Mouse (Mus musculus): ENCODE results near the gene Rimbp2. TPM values are rescaled to one million over a fixed set of nuclear protein-coding genes. Genes with fewer than 3 reads are reported as not detected.

Rimbp2 gene
- total and polyA plus RNA-seq, 3 experiments = 2.0 to 7.9 (median 3.8) TPM

DNA sequence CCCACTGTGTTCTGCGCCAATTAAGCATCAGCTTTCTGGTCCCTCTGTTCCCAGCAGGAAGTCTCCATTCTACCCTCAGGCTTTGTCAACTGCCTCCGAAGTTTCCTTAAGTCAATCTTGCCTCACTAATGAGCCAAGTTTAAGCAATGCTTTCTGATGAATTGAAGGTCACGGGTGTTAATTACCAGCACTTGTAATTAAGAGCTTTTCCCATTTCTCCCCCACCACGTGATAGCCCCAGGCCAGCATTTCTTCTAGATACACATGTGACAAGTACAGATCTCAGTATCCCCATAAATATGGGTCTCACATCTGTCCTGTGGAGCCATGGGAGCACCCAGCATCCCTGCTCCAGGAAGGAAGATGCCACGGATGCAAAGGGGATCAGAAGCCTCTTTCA, 20.5 kb downstream of the Rimbp2 start:
- DNase-seq = no peak

DNA sequence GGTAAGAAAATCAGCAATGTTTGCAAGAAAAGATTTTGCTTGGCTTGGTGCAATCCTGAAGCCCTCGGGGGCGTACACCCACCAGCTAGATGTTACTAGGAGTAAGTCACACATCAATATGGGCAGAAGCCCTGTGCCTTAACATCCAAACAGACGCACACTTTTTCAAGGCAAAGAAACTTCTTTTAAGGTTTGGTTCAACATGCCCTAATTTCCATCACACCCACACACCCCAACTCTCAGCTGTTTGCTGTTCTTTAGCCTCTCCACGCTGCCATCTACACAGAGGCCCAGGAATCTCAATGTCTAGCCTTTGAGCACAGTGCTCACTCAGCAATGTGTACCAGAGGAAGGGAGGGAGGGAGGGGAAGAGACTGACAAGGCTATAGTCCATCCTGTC, 28.2 kb downstream of the Rimbp2 start:
- DNase-seq = no peak

DNA sequence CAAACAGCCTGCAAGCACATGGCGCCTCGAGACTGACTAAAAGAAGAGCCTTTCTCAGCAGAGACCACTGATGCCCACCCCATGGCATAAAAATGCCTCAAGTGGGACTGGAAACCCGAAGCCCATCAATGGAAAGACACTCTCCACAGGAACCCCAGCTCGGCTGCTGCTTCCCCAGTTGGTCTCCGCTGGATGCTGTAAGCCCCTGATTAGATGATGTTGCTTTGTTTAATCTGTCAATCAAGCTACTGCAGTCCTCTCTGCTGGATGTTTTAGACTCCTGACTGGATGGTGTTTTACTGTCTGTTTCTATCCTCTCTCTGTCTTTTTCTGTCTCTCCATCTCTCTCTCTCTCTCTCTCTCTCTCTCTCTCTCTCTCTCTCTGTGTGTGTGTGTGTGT, 33.2 kb downstream of the Rimbp2 start:
- DNase-seq = no peak

DNA sequence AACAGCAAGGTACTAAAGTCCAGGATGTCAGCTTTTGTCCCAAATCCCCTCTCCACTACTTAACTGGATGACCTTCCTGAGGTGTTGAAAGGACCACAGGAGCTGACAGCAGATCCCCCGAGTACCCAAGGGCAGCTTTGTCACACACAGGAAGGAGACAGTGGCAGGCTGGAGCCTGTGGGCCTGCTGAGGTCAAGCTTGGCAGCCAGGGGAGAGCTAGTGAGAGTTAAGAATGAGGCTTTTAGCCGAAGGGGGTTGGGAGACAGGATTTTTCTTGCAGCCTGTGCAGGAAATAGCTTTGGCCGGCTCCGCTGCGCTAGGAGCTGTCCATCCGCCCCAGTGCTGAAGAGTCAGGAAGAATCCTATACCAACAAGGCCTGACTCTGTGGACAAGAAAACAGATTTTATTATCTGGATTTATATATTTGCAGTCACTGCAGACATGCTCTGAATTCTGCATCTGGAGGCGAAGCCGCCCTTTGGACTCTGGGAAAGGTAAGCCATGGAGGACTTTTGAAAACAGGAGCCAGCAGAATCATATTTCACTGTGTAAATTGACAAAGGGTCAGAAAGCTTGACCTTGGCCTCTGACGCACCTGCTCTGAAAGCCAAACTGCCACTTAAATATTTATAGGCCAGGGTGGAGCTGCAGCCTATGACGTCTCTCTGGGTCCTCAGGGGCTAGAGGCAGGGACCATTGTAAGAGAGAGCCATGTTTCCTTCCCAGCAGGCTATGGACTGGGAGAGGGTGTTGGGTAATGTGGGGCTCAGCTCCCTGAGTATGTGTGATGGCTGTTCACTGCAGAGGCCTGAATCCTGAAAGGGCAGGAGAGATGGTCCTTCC, 35.9 kb downstream of the Rimbp2 start:
- peak; percentile 52 for DNase-seq

DNA sequence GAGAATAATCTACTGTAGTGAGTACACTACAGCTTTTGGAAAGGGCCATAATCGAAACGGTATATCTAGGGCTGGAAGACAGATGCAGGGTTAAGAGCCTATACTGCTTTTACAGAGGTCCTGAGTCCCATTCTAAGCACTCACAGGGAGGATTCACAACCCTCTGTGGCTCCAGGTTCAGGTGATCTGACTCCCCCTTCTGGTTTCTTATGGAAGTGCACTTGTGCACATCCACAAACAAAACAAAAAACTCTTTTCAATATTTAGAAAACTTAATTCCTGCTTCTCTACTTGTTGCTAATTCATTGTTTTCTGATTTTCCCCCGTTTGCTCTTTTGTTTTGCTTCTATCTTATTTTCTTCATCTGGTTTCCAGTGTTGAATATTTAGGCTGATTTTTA, 39.5 kb downstream of the Rimbp2 start:
- no peak for DNase-seq

DNA sequence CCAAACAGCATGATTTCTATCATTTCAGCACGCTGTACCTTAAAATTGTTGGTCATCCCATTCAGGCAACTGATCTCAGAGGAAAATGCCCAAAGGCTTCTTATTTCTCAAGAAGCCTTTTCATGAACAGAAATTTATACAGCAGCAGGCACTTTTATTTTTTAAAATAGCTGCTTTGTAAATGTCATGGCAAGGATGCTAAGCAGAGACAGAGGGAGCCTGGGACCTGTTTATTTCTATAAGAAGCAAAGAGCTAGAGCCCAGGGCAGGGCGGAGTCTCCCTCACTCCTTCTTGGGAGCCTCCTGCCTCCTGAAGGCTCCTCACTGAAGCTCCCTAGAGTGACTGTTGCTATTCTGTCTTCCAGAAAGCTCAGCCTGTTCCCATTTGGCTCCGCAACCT, 40.9 kb downstream of the Rimbp2 start:
- no peak for DNase-seq

DNA sequence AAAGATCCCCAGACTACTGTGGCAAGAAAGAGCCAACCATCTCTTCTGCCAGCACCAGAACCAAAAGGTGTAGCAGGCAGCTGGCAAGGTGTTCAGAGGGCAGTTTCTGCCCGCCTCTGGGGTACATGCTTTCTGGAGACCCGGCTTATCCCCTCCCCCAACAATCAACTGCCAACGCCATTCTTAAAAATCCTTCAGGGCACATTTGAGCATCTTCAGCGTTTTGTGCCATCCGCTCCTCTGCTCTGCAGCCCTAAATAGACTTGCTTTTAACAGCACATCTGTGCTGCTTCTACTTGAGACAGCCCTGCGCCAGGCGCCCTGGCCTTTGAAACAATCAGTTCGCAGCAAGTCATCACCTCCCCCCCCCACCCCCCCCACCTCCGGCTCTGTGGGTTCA, 41.7 kb downstream of the Rimbp2 start:
- no peak for DNase-seq

DNA sequence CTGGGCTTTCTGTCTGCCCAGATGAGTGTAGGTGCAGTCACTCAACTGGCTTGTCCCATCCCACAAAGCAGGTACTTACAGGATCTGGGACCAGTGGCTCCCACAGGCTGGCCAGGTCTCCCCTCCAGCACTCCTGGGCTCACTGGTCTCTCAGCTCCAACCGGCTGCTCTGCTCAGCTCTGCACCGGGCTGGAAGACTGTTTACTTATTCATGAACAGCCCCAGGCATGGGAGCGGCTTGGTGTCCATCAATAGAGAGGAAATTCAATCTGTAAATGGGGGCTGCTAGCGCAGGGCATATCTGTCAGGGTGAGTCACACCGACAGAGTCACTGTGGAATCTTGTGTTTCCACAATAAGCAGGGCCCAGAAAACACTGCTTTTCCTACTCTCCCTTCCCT, 49.2 kb downstream of the Rimbp2 start:
- DNase-seq = peak; percentile 18

DNA sequence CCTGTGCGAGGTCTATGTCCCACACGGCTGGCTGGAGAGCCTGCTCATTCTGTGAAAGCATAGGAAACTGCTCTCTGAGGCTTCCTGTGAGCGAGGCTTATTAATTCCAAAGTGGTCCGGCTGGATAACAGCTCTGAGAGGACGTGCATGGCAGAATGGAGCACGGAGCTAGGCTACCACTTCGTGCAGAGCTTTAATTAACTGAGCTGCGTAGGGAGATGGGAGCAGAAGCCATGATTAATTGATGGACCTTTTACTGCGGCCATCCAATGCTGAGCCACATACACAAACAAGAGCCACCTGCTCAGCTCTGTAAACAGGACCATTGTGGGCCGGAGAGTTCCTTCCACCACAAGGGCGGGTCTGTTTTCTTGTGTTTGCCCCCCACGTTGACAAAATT, 50.2 kb downstream of the Rimbp2 start:
- no peak for DNase-seq

DNA sequence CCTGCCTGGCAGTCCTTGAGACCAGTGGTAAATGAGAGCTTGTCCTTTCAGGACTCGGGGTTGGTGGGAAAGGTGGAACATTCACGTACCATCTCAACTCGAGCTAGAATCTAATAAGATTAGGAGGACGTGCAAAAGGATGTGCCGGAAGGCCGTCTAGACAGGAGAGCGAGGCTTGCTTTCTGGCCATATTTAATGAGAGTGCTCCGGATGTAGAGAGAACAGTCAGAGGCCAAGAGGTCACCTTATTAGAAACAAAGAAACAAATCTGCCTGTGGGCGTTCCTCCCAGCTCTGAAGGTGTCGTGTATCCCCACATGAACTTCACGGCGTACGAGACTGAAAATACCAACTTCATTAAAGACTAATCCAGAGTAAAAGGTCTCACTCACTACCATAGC, 53.3 kb downstream of the Rimbp2 start:
- DNase-seq = no peak

DNA sequence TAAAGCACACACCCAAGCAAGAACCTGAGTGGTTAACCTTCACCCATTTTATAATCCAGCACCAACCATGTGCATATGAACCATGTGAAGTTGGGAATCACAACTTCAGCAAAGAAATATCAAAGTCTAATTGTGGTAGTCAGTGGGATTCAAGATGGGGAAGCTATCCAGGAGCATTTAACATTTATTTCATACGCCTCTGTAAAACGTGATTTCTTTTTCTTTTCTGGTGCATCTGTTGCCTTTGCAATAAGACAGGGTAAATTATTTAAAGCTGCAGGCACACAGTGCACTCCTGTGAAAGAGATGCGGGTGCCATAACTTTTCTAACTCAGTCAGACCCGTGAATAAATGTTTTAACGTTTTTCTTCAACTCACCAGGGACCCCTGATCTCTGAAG, 58.4 kb downstream of the Rimbp2 start:
- DNase-seq = no peak

DNA sequence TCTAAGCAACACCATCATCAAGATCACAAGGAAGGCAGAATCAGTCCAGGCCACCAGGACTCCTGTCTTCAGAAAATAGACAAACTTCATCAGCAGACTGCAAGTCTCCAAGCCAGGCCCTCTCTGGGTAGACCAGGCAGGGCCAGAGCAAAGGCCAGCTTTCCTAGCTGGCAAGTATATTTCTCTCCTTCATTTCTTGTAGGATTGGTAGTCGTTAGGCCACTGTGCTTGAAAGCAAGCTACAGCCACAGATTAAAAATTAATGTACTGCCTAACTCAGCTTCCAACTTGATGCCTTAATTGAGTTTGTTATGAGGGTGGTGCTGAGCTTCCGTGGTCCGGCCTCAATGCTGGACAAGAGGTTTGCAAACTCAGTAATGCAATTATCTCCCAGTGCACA, 65.7 kb downstream of the Rimbp2 start:
- DNase-seq = no peak

DNA sequence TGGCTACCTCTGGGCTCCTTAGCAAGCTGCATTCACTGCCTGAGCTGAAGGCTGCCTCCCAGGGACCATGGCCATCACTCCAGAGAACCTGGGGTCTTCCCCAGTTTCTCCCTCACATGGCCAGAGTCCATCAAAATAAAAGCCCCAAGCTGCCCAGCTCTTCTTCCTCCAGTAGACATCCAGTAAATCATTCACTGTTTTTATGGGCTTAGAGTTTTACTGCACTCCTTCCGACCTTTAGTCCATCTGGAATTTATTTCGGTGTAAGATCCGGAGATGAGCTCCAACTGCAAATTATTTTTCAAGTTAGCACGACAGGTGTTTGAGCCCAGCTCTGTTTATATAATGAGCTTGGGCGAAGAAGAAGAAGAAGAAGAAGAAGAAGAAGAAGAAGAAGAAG, 69.0 kb downstream of the Rimbp2 start:
- DNase-seq = no peak

DNA sequence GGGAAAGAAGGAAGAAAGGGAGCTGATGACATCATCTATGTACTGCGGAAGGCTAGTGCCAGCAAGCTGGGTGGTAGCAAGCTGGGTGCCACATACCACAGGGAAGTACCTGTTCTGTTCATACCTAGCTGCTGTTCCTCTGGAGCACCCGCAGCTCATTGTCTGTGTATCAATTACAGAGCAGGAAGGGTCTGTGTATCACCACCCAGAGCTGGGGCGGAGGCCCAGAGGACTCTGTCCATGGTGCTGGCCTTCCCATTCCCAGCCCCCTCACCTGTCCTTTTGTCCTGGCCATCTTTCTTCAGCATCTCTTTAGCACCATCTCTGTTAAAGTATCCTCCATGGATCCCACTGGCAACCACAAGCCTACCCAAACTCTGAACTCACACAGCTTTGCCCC, 74.2 kb downstream of the Rimbp2 start:
- DNase-seq = no peak

DNA sequence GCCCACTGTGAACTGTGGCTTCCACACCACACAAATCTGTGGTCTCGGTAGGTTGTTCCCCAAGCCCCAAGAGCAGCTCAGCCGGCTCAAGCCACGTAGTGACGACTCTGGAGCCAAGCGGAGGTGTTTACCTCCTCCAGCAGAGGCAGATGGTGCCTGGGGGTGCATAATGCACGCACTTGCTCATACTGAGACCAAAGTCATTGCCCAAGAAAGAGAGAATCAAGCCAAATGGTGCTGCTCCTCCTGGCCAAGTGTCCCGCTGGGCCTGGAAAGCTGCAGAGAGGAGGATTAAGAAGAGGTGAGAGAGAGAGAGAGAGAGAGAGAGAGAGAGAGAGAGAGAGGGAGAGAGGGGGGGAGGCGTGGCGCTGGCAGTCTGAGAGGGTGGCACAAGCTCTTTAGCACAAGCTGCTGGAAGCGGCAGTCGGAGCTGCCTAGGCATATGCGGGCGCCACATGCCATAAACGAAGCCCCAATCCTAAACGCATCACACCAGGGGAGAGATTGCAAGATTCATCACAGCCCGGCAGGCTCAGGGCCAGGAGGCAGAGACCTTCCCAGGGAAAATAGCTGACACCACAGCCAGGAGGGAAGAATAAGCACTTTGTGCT, 75.8 kb downstream of the Rimbp2 start:
- DNase-seq = no peak

DNA sequence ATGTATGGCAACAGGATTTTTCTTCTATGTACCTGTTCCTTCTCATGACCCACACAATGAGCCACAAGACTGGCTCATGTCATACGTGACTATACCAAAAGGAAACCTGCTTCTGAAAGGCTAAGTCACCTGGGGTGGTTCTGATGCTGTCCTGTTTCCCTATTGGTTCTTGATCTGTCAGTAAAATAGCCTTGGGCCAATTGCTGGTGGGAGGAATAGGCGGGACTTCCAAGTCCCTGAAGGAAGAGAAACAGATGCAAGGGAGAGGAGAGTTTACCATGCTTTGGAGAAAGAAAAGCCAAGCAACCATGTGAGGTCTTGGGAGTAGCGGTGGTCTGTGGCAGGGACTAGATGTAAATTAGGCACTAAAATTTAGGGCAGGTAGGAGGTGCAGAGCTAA, 81.6 kb downstream of the Rimbp2 start:
- no peak for DNase-seq

DNA sequence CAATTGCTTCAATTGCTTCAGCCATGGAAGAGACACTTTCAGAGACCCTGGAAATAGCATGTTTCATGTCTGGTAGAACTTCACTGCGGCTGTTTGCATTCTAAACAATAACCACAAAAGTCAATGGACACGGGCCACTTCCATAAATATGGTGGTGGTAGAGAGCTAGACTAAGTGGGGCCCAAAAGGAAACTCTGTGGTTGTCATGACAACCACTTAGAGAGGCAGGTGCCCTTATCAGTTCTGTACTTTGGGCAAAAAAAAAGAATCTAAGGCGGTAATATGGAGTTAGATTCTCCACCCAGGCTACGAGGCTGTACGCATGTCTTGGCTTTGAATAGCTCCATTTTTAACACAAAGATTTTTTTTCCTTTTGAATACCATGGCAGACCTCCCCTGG, 86.5 kb downstream of the Rimbp2 start:
- DNase-seq = no peak

DNA sequence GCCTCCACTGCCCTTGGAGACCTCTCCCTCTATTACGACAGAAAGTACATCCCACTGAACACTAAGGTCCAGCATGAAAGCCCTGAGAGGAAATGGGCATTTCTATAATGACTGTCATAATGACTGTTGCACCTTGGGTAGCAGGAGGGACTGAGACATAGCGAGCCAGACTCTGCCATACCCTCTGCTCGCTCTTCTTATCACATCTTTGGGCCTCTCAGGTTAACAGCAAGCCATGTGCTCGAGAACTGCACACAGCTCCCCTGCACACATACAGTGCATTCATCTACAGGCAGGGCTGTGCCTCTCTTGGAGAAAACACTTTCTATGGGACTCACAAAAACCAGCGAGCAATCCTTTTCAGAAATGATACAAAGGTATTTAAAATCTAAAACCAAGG, 87.0 kb downstream of the Rimbp2 start:
- no peak for DNase-seq

DNA sequence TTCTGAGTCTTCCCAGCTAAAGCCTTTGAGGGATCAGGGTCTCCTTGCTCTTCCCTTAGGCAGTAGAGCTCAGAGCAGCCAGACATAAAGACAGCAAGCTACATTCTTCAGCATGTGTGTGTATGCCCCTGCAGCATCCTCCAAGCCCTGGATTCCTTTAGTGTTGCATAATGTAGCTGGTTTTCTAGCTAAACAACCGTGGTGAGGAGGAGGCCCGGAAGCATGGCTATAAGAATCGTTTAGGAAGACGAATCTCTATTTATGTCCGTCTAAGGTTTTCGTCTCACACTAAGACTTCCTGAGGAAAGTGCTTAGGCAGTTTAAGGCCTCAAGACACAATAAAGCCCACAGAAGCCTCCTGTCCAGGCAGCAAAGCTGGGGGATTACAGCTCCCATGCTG, 89.8 kb downstream of the Rimbp2 start:
- no peak for DNase-seq

DNA sequence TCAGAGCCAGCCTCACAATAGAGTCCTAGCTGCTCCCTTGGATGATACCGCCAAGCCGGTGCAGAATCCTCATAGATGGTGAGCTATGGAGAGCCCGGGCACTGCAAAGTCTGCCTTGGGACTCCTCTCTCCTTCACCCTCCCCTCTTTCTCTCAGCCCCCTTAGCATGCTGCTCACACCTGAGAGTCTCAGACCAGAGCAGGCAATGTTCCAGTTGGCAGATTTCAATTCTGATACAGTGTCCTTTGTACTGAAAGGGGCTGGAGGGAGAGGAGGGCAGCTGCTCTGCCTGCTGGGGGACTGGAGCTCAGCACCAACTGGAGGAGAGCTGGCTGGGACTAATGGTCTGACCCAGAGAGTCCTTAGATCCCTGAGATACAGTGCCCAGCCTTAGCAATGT, 92.4 kb downstream of the Rimbp2 start:
- no peak for DNase-seq

DNA sequence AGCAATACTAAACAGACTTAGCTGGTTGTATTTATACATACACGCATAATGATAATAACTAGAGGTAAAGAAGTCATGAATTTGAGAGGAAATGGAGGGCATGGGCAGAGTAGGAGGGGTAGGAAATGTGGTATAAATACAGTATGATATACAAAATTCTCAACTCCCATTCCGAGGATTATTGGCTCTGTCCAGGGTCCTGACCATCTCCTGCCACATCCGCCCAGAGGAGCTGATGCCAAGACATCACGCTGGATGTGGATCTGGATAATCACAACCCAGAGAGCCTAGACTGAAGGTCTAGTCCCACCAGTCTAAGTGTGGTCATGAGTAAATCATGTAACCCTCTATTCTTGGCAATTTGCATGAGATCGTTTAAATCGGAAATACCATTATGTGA, 100.5 kb downstream of the Rimbp2 start:
- no peak for DNase-seq

DNA sequence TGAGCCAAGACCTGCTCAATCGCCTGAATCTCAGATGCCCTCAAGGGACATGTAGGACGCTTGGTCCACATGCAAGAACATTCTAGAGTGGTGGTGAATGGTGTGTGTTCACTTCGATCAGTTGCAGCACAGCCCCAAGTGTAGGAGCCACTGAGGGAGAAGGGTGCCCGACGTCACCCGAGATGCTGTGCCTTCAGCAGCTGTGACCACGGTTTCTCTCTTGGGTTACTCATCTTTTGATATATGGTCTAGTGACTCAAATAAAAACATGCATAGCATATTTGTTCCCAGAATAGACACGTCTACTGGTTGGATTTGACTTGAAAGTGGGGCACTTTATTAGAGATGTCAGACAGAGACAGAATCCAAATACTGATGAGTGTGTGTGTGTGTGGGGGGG, 105.5 kb downstream of the Rimbp2 start:
- DNase-seq = no peak

DNA sequence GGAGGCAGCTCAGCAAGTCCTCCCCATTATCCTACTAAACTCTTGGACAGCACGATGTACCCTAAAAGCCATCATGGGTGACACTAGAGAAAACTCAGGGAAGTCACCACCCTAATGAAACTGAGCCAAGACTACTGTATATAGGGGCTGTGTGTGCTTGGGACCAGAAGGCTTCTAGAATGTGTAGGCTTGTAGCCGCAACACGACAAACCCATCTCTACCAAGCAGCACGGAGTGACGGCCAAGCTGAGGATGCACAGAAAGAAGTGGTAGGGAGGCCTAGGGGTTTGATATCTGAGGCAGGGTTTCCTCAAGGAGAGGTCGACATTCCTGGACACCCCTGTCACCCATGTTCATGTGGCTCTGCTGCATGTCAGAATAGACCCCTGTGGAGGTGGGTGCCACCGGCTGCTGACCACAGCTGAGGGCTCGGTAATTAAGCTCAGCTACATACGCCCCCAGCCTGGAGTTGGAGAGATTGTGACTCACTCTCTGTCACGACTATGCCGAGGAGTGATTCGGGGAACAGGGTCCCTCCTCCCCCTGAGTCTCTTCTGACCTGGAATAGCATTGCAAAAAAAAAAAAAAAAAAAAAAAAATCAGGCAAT, 106.7 kb downstream of the Rimbp2 start:
- DNase-seq = no peak

DNA sequence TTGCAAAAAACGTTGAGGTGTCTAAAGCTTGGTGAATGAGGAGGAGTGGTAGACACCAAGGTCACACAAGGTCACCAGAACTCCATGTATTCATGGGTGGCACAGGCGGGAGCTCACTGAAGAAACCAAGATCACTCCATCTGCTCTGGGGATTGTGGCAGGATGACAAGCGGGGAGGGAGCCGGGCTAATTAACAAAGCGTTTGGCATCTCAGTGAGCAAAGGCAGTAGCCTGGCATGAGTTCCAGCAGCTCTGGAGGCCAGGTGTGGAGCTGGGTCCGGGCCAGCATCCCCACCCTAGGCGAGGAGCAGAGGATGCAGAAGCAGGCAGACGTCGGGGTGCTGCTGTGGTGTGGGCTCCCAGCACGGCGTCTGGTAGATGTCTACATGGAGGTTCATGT, 108.3 kb downstream of the Rimbp2 start:
- DNase-seq = no peak

Data from adrenal gland, adult 2 months (tissue).